Mouse (Mus musculus) neutrophil, adult 65 days (primary cell): ENCODE measurements around the gene Gm10720. TPM values are rescaled to one million over a fixed set of nuclear protein-coding genes. Genes with fewer than 3 reads are reported as not detected.

Source experiments
- total RNA-seq: library from RNA; stranded (reverse); gene quantifications from 2 replicates; pipeline ENCODE4 v1.2.4, GENCODE M21; 2023

Gene Gm10720
- total RNA-seq: not detected in 2 replicates

GRCm38 (mm10) chr9:3015354-3015753 is at the start of gene Gm10720:
Gm10720 (plus strand) TSS chr9:3015654.

DNA sequence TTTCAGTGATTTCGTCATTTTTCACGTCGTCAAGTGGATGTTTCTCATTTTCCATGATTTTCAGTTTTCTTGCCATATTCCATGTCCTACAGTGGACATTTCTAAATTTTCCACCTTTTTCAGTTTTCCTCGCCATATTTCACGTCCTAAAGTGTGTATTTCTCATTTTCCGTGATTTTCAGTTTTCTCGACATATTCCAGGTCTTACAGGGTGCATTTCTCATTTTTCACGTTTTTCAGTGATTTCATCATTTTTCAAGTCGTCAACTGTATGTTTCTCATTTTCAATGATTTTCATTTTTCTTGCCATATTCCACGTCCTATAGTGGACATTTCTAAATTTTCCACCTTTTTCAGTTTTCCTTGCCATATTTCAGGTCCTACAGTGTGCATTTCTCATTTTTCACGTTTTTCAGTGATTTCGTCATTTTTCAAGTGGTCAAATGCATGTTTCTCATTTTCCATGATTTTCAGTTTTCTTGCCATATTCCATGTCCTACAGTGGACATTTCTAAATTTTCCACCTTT is 14.9 kb upstream of the Gm10720 start, which contains the start of gene Gm10722:
TSS of gene Gm10722 (plus strand) at position 478 of the 528 bp plus-strand sequence.

DNA sequence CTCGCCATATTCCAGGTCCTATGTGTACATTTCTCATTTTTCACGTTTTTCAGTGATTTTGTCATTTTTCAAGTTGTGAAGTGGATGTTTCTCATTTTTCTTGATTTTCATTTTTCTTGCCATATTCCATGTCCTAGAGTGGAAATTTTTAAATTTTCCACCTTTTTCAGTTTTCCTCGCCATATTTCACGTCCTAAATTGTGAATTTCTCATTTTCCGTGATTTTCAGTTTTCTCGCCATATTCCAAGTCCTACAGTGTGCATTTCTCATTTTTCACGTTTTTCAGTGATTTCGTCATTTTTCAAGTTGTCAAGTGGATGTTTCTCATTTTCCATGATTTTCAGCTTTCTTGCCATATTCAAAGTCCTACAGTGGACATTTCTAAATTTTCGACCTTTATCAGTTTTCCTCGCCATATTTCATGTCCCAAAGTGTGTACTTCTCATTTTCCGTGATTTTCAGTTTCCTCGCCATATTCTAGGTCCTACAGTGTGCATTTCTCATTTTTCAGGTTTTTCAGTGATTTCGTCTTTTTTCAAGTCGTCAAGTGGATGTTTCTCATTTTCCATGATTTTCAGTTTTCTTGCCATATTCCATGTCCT is 12.6 kb upstream of the Gm10720 start, which contains the start of gene Gm11168:
TSS of gene Gm11168 (plus strand) at position 553 of the 603 bp plus-strand sequence.

GRCm38 (mm10) chr9:3012733-3013279 is 2.6 kb upstream of the Gm10720 start, which contains the start of gene Gm10721:
Gm10721 (plus strand) TSS chr9:3013140.

DNA sequence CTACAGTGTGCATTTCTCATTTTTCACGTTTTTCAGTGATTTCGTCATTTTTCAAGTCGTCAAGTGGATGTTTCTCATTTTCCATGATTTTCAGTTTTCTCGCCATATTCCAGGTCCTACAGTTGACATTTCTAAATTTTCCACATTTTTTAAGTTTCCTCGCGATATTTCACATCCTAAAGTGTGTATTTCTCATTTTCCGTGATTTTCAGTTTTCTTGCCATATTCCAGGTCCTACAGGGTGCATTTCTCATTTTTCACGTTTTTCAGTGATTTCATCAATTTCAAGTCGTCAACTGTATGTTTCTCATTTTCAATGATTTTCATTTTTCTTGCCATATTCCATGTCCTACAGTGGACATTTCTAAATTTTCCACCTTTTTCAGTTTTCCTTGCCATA is 1.7 kb downstream of the Gm10720 start, which contains the start of gene Gm10719:
TSS of gene Gm10719 (plus strand) at position 301 of the 400 bp plus-strand sequence.

DNA sequence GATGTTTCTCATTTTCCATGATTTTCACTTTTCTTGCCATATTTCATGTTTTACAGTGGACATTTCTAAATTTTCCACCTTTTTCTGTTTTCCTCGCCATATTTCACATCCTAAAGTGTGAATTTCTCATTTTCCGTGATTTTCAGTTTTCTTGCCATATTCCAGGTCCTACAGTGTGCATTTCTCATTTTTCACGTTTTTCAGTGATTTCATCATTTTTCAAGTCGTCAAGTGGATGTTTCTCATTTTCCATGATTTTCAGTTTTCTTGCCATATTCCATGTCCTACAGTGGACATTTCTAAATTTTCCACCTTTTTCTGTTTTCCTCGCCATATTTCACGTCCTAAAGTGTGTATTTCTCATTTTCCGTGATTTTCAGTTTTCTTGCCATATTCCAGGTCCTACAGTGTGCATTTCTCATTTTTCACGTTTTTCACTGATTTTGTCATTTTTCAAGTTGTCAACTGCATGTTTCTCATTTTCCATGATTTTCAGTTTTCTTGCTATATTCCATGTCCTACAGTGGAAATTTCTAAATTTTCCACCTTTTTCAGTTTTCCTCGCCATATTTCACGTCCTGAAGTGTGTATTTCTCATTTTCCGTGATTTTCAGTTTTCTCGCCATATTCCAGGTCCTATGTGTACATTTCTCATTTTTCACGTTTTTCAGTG is 8.0 kb downstream of the Gm10720 start, which contains the start of gene Gm10718:
TSS of gene Gm10718 (plus strand) at position 236 of the 673 bp plus-strand sequence.

DNA sequence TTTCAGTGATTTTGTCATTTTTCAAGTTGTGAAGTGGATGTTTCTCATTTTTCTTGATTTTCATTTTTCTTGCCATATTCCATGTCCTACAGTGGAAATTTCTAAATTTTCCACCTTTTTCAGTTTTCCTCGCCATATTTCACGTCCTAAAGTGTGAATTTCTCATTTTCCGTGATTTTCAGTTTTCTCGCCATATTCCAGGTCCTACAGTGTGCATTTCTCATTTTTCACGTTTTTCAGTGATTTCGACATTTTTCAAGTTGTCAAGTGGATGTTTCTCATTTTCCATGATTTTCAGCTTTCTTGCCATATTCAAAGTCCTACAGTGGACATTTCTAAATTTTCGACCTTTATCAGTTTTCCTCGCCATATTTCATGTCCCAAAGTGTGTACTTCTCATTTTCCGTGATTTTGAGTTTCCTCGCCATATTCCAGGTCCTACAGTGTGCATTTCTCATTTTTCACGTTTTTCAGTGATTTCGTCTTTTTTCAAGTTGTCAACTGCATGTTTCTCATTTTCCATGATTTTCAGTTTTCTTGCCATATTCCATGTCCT is 9.5 kb downstream of the Gm10720 start, which contains the start of gene Gm10717:
TSS of gene Gm10717 (plus strand) at position 506 of the 556 bp plus-strand sequence.

DNA sequence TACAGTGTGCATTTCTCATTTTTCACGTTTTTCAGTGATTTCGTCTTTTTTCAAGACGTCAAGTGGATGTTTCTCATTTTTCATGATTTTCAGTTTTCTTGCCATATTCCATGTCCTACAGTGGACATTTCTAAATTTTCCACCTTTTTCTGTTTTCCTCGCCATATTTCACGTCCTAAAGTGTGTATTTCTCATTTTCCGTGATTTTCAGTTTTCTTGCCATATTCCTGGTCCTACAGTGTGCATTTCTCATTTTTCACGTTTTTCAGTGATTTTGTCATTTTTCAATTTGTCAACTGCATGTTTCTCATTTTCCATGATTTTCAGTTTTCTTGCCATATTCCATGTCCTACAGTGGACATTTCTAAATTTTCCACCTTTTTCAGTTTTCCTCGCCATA is 18.8 kb downstream of the Gm10720 start, which contains the start of gene Gm17535:
TSS of gene Gm17535 (plus strand) at position 301 of the 400 bp plus-strand sequence.

DNA sequence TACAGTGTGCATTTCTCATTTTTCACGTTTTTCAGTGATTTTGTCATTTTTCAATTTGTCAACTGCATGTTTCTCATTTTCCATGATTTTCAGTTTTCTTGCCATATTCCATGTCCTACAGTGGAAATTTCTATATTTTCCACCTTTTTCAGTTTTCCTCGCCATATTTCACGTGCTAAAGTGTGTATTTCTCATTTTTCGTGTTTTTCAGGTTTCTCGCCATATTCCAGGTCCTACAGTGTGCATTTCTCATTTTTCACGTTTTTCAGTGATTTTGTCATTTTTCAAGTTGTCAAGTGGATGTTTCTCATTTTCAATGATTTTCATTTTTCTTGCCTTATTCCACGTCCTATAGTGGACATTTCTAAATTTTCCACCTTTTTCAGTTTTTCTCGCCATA is 21.1 kb downstream of the Gm10720 start, which contains the start of gene Gm10715:
TSS of gene Gm10715 (plus strand) at position 301 of the 400 bp plus-strand sequence.

Other genes starting within 250 kb of the Gm10720 start
- not detected in 2 replicates for gene Gm10722, start 14.7 kb upstream of the Gm10720 start, total RNA-seq
- gene Gm11168, start 12.3 kb upstream of the Gm10720 start, total RNA-seq: 1.1 and 2.7 TPM in 2 replicates
- gene Gm10721, start 2.5 kb upstream of the Gm10720 start, total RNA-seq: 0.75 and 4.1 TPM in 2 replicates
- 3.8 and 5.6 TPM in 2 replicates for gene Gm10719, start 1.8 kb downstream of the Gm10720 start, total RNA-seq
- 7.6 and 13.4 TPM in 2 replicates for gene Gm10718, start 7.9 kb downstream of the Gm10720 start, total RNA-seq
- gene Gm10717, start 9.8 kb downstream of the Gm10720 start, total RNA-seq: 1.3 and 2.9 TPM in 2 replicates
- gene Gm17535, start 18.9 kb downstream of the Gm10720 start, total RNA-seq: not detected in 2 replicates
- not detected in 2 replicates for gene Gm10715, start 21.2 kb downstream of the Gm10720 start, total RNA-seq